Mouse (Mus musculus) liver, embryonic 16.5 days (tissue): Measurements from ENCODE around the gene Fgf10. TPM values are rescaled to one million over a fixed set of nuclear protein-coding genes. Genes with fewer than 3 reads are reported as not detected.

Experiments
- ATAC-seq: fragments of 200-750 bp; cut with Nextera tagmentation; 2 replicates; pipeline ENCODE4 v1.8.0; 2017; ENCODE audit warnings: low read depth, mild to moderate bottlenecking, moderate number of reproducible peaks, moderate library complexity
- H3K27ac ChIP-seq: fragments of 300-500 bp; sonication (generic); 2 replicates; pipeline ENCODE4 v1.5.1; 2014; ENCODE audit warnings: mild to moderate bottlenecking, low read length
- H3K27me3 ChIP-seq: fragments of 300-500 bp; sonication (generic); 2 replicates; pipeline ENCODE4 v1.6.1; 2014; ENCODE audit warnings: low read depth, low read length, mixed read lengths; ENCODE audit not compliant: control insufficient read depth, insufficient read depth
- H3K36me3 ChIP-seq: fragments of 300-500 bp; sonication (generic); 2 replicates; pipeline ENCODE4 v1.6.1; 2014; ENCODE audit warnings: mild to moderate bottlenecking; ENCODE audit not compliant: control insufficient read depth, insufficient read depth
- H3K4me1 ChIP-seq: fragments of 300-500 bp; sonication (generic); 2 replicates; pipeline ENCODE4 v1.6.1; 2014; ENCODE audit warnings: low read depth, low read length, mixed read lengths; ENCODE audit not compliant: control insufficient read depth
- H3K4me2 ChIP-seq: fragments of 300-500 bp; sonication (generic); 2 replicates; pipeline ENCODE4 v1.6.1; 2014; ENCODE audit warnings: low read depth, low read length, mixed read lengths
- H3K4me3 ChIP-seq: fragments of 300-500 bp; sonication (generic); 2 replicates; pipeline ENCODE4 v1.5.1; 2014; ENCODE audit warnings: low read depth, mild to moderate bottlenecking, low read length
- H3K9ac ChIP-seq: fragments of 300-500 bp; sonication (generic); 2 replicates; pipeline ENCODE4 v1.6.1; 2014; ENCODE audit warnings: low read depth, low read length
- H3K9me3 ChIP-seq: fragments of 300-500 bp; sonication (generic); replicated peaks from 2 replicates; pipeline ENCODE4 v1.6.1; 2016; ENCODE audit warnings: low read length; ENCODE audit not compliant: control insufficient read depth
- WGBS: fragments of 180-500 bp; shearing (Covaris S2); extraction: QIAGEN DNeasy Blood & Tissue Kit; methylation state at CpG from one replicate; pipeline ENCODE4 v1.1.7; 2014; ENCODE audit not compliant: insufficient replicate concordance; 5-methylcytosine and 5-hydroxymethylcytosine counted together
- polyA plus RNA-seq: library from polyadenylated mRNA; unstranded; fragments of >200 nt; fragmentation: Nextera tagmentation; extraction: Ambion mirVana; gene quantifications from 2 replicates; pipeline ENCODE4 v1.2.1, GENCODE M21; 2015

Gene Fgf10
- polyA plus RNA-seq, 1 experiment from 2014 or later: 0.17 TPM

DNA sequence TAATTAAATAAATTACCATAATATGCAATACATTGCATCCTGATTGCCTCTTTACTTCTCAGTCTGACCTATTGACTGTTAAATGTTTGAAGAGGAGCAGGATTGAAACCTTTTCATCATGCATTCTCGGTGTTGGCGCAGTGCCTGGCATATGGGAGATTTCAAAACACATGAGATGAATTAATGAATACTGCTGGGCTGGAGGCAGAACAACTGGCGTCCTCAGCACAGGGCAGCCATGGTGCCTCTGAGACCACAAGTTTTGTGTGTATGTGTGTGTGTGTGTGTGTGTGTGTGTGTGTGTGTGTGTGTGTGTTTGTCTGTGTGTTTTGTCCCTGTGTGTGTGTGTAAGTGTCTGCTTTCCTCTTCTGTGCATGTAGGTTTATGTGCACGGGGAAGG, 165.5 kb downstream of the Fgf10 start:
- WGBS: 58% methylated on average over 4 of the region's 4 CpGs
- H3K4me1 ChIP-seq: no peaks in the 10 kb centered on the region
- no peak for ATAC-seq

More for the DNA sequence above, 165.5 kb downstream of the Fgf10 start:
- Histone ChIP-seq H3K9ac (no peak overlapping the region), H3K4me3 (no peak overlapping the region), H3K36me3 (no peaks in the 10 kb centered on the region), H3K4me2 (no peak overlapping the region), H3K9me3 (no peaks in the 10 kb centered on the region), H3K27me3 (no peaks in the 10 kb centered on the region), H3K27ac (no peak overlapping the region)
